Mouse (Mus musculus) gastrocnemius, postnatal 36 days (tissue): ENCODE results near the gene Copa. TPM values are rescaled to one million over a fixed set of nuclear protein-coding genes. Genes with fewer than 3 reads are reported as not detected.

Experiments used
- total RNA-seq, 2 experiments: library from RNA; stranded (reverse); gene quantifications; 2 replicates each; pipeline ENCODE4 v1.2.3; 2021

Gene Copa
- total RNA-seq, 2 experiments from 2014 or later, result 67.9 to 80.5 TPM

Other genes starting within 250 kb of the Copa start
- 1 to 10 TPM in 1 of 2 experiments, under 1 TPM in 1; 0.97 to 1.1 TPM for gene Cd84, start 242.8 kb upstream of the Copa start, total RNA-seq
- gene Gm10521, start 186.9 kb upstream of the Copa start, total RNA-seq, result not detected
- 1 to 10 TPM in 1 of 2 experiments, not detected in 1; 1.3 TPM for gene Slamf6, start 165.0 kb upstream of the Copa start, total RNA-seq
- gene Vangl2, start 54.1 kb upstream of the Copa start, total RNA-seq, result 1 to 10 TPM; 1.4 TPM
- not detected for gene Nhlh1, start 25.0 kb upstream of the Copa start, total RNA-seq
- gene Ncstn, start 266 bp downstream of the Copa start, total RNA-seq, result 10 to 100 TPM; 25.1 to 28.8 TPM
- gene Pex19, start 44.2 kb downstream of the Copa start, total RNA-seq, result 10 to 100 TPM; 73.9 to 77.5 TPM
- 100 to 1,000 TPM; 165 to 181 TPM for gene Dcaf8, start 65.6 kb downstream of the Copa start, total RNA-seq
- 10 to 100 TPM; 22.5 to 28.4 TPM for gene Pea15a, start 124.3 kb downstream of the Copa start, total RNA-seq
- 1,000 to 10,000 TPM; 4,749 to 5,131 TPM for gene Casq1, start 137.3 kb downstream of the Copa start, total RNA-seq
- under 1 TPM; 0.51 to 0.72 TPM for gene Atp1a4, start 175.9 kb downstream of the Copa start, total RNA-seq
- gene Igsf8, start 179.1 kb downstream of the Copa start, total RNA-seq, result 1 to 10 TPM; 8.4 to 9.8 TPM
- gene Atp1a2, start 215.5 kb downstream of the Copa start, total RNA-seq, result 1,000 to 10,000 TPM in 1 of 2 experiments, 100 to 1,000 TPM in 1; 930 to 1,020 TPM
- not detected for gene Kcnj9, start 246.8 kb downstream of the Copa start, total RNA-seq